31 mouse cellular contexts compared by ENCODE assay signal in the genomic region with DNA sequence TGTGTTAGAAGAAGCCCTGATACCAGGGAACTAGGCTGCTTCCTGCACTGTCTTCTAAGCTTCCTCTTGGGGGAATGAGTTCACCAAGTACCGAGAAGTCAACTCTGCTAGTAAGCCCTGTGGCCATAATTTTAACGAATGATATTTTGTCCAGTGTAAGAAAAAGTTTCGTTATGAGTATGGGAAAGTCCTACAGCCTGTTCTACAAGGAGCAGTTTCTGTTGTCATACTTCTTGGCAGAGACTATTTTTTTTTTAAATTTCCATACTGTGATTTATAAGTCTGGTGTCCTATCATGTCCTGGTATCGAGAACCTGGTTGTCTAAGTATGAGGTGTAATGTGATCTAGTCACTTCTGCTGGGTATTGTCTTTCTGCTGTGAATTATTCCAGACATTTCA. TPM values are rescaled to one million over a fixed set of nuclear protein-coding genes. Genes with fewer than 3 reads are reported as not detected.
"Had no signal": no experiment of that assay in that cellular context is flagged by ENCODE, and none has a peak within 500 bp of the region (broad histone marks: within the 10 kb centered on the region; RNA-seq: fewer than 3 reads in every experiment).

No protein-coding gene starts in this region.

- DNase-seq: cerebellum, adult 8-10 months; cerebellum, adult 9-10 months; cerebellum, adult 9-11 months; cerebellum, postnatal 10 days; cerebellum, postnatal 14 days; cerebellum, postnatal 25 days; cerebellum, postnatal 36 days; embryo, embryonic 11 days; forebrain, postnatal 0 days; gastrocnemius, adult 2 months; gastrocnemius, postnatal 10 days; gastrocnemius, postnatal 14 days; gastrocnemius, postnatal 25 days; gastrocnemius, postnatal 36 days; heart, adult 11 months; heart, adult 18-20 months; heart, adult 2 months had no signal

- H3K4me2 ChIP-seq: embryonic facial prominence, embryonic 12.5 days; embryonic facial prominence, embryonic 13.5 days; embryonic facial prominence, embryonic 15.5 days; forebrain, embryonic 12.5 days; forebrain, embryonic 13.5 days; forebrain, embryonic 15.5 days had no signal

- H3K27ac ChIP-seq: embryonic facial prominence, embryonic 10.5 days; embryonic facial prominence, embryonic 12.5 days; embryonic facial prominence, embryonic 13.5 days; embryonic facial prominence, embryonic 15.5 days; forebrain, embryonic 10.5 days; forebrain, embryonic 12.5 days; forebrain, embryonic 13.5 days; forebrain, embryonic 15.5 days; gastrocnemius, adult 2 months; heart, adult 2 months had no signal

- H3K9ac ChIP-seq: embryonic facial prominence, embryonic 12.5 days; embryonic facial prominence, embryonic 13.5 days; embryonic facial prominence, embryonic 15.5 days; forebrain, embryonic 12.5 days; forebrain, embryonic 13.5 days; forebrain, embryonic 15.5 days; forebrain, postnatal 0 days had no signal

- ATAC-seq: forebrain, embryonic 13.5 days; forebrain, embryonic 14.5 days; forebrain, embryonic 15.5 days; forebrain, embryonic 16.5 days; forebrain, postnatal 0 days had no signal

- H3K27me3 ChIP-seq: embryonic facial prominence, embryonic 12.5 days; embryonic facial prominence, embryonic 13.5 days; embryonic facial prominence, embryonic 15.5 days; forebrain, embryonic 12.5 days; forebrain, embryonic 13.5 days; forebrain, embryonic 15.5 days had no signal

- H3K4me1 ChIP-seq: embryonic facial prominence, embryonic 10.5 days; embryonic facial prominence, embryonic 12.5 days; embryonic facial prominence, embryonic 13.5 days; embryonic facial prominence, embryonic 15.5 days; forebrain, embryonic 10.5 days; forebrain, embryonic 12.5 days; forebrain, embryonic 13.5 days; forebrain, embryonic 15.5 days had no signal

- H3K36me3 ChIP-seq: embryonic facial prominence, embryonic 10.5 days; embryonic facial prominence, embryonic 12.5 days; embryonic facial prominence, embryonic 13.5 days; embryonic facial prominence, embryonic 15.5 days; forebrain, embryonic 10.5 days; forebrain, embryonic 12.5 days; forebrain, embryonic 15.5 days had no signal

- H3K9me3 ChIP-seq: embryonic facial prominence, embryonic 10.5 days; embryonic facial prominence, embryonic 12.5 days; embryonic facial prominence, embryonic 13.5 days; embryonic facial prominence, embryonic 15.5 days; forebrain, embryonic 10.5 days; forebrain, embryonic 12.5 days; forebrain, embryonic 13.5 days; forebrain, embryonic 15.5 days had no signal

- H3K4me3 ChIP-seq: embryonic facial prominence, embryonic 10.5 days; embryonic facial prominence, embryonic 12.5 days; embryonic facial prominence, embryonic 13.5 days; embryonic facial prominence, embryonic 15.5 days; erythroblast, embryonic 14.5 days; forebrain, embryonic 10.5 days; forebrain, embryonic 12.5 days; forebrain, embryonic 13.5 days; forebrain, embryonic 15.5 days; gastrocnemius, adult 2 months; heart, adult 2 months had no signal

RNA-seq across cellular contexts. Expression of a gene that starts 38.2 kb away (rescaled TPM):
- total RNA-seq: common myeloid progenitor, adult 5-6 weeks; gastrocnemius, adult 18-20 months; gastrocnemius, adult 2 months; granulocyte monocyte progenitor cell, adult 5-6 weeks; heart, adult 18-20 months; heart, adult 2 months had no signal
- polyA plus RNA-seq: erythroblast, embryonic 14.5 days; heart, adult 2 months had no signal
